ENCODE assay signal across 9 mouse cellular contexts in the genomic region with DNA sequence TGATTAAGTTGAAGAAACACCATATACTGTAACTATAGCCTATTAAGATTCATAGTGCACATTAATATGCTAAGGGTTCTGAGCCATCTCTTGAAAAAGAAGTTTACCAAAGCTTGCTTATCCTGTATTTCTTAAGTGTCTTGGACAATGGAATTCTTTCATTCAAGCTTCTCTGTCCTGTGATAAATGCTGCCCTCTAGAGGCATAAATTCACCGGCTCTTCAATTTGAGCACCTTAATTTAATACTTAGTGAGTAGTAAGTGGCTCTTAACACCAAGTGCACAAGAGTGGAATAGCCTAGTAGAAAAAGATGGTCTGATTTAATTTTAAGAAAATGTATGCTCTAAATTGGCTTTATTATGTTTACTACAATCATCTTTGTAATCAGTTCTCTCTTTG. TPM values are rescaled to one million over a fixed set of nuclear protein-coding genes. Genes with fewer than 3 reads are reported as not detected.
DNase-seq lines count a peak whose midpoint lies in the region; ATAC-seq and TF ChIP-seq lines count a peak whose summit lies in the region.
"Had no signal": no experiment of that assay in that cellular context is flagged by ENCODE, and none has a peak within 500 bp of the region (broad histone marks: within the 10 kb centered on the region; RNA-seq: fewer than 3 reads in every experiment).

No protein-coding gene starts in this region.

- DNase-seq in testis, postnatal 10 days (ENCODE audit: low spot score): peak; percentile 48
- DNase-seq in testis, postnatal 14 days (ENCODE audit: low spot score): no peak
- DNase-seq in cerebellum, adult 9-11 months: peak; percentile 24
- DNase-seq in hindlimb bud, embryonic 11.5 days (ENCODE audit: extremely low spot score, low read depth, low spot score): peak; percentile 24
- DNase-seq in liver, postnatal 0 days: peak; percentile 32
- DNase-seq in stomach, postnatal 0 days (ENCODE audit: low spot score): peak; percentile 42

- H3K9me3 ChIP-seq in forebrain, embryonic 12.5 days: no peaks in the 10 kb centered on the region
- no peaks in the 10 kb centered on the region for H3K9me3 ChIP-seq in forebrain, embryonic 16.5 days (ENCODE audit: control insufficient read depth, low read length)
- H3K9me3 ChIP-seq in liver, postnatal 0 days (ENCODE audit: low read length): no peaks in the 10 kb centered on the region
- no peaks in the 10 kb centered on the region for H3K9me3 ChIP-seq in stomach, postnatal 0 days (ENCODE audit: control insufficient read depth, low read length)
- H3K9me3 ChIP-seq: heart, embryonic 15.5 days had no signal

- 0 out of 2 replicates have a peak, but pooled peaks have one; percentile 14 for ATAC-seq in forebrain, embryonic 12.5 days (ENCODE audit: low FRiP score)
- ATAC-seq in forebrain, embryonic 16.5 days: no peak
- ATAC-seq in liver, postnatal 0 days: no peak
- ATAC-seq in stomach, postnatal 0 days (ENCODE audit: low FRiP score, low TSS enrichment): no peak

- H3K4me1 ChIP-seq in forebrain, embryonic 12.5 days: peaks cover 4% of the 10 kb centered on the region; the same call in 1 of the 2 replicates
- H3K4me1 ChIP-seq in forebrain, embryonic 16.5 days (replicated peaks; ENCODE audit: control insufficient read depth, insufficient read depth, low read length): no peaks in the 10 kb centered on the region
- H3K4me1 ChIP-seq in liver, postnatal 0 days (ENCODE audit: insufficient read depth): peaks cover 1% of the 10 kb centered on the region; the same call in 1 of the 2 replicates
- H3K4me1 ChIP-seq in stomach, postnatal 0 days (replicated peaks; ENCODE audit: control insufficient read depth, insufficient read depth): no peaks in the 10 kb centered on the region

- no peak overlapping the region for H3K9ac ChIP-seq in forebrain, embryonic 12.5 days
- H3K9ac ChIP-seq in forebrain, embryonic 16.5 days (replicated peaks; ENCODE audit: low read depth, low read length): no peak overlapping the region
- no peak overlapping the region for H3K9ac ChIP-seq in liver, postnatal 0 days (replicated peaks)
- no peak overlapping the region for H3K9ac ChIP-seq in stomach, postnatal 0 days (ENCODE audit: low read length)
- H3K9ac ChIP-seq: heart, embryonic 15.5 days had no signal

- WGBS in forebrain, embryonic 12.5 days: 44% methylated on average over 1 of the region's 1 CpGs
- WGBS in forebrain, embryonic 16.5 days: 28% methylated on average over 1 of the region's 1 CpGs
- 42% methylated on average over 1 of the region's 1 CpGs for WGBS in liver, postnatal 0 days (ENCODE audit: insufficient replicate concordance)
- WGBS in stomach, postnatal 0 days: 29% methylated on average over 1 of the region's 1 CpGs

- TF ChIP-seq CTCF in liver, postnatal 0 days (IDR thresholded peaks at IDR 0.05; ENCODE audit: low read depth): peak; percentile 79
- peak; percentile 87 for TF ChIP-seq CTCF in stomach, postnatal 0 days (IDR thresholded peaks at IDR 0.05; ENCODE audit: low read depth)

- no peak overlapping the region for H3K4me3 ChIP-seq in forebrain, embryonic 12.5 days (replicated peaks)
- H3K4me3 ChIP-seq in forebrain, embryonic 16.5 days (replicated peaks; ENCODE audit: low read length): no peak overlapping the region
- H3K4me3 ChIP-seq in liver, postnatal 0 days (ENCODE audit: low read depth, low read length): no peak overlapping the region
- H3K4me3 ChIP-seq in stomach, postnatal 0 days (ENCODE audit: low read depth, low read length): no peak overlapping the region
- H3K4me3 ChIP-seq: heart, embryonic 15.5 days had no signal

- H3K36me3 ChIP-seq in forebrain, embryonic 12.5 days (replicated peaks): no peaks in the 10 kb centered on the region
- H3K36me3 ChIP-seq in forebrain, embryonic 16.5 days (ENCODE audit: control insufficient read depth, insufficient read depth): no peaks in the 10 kb centered on the region
- H3K36me3 ChIP-seq in liver, postnatal 0 days (replicated peaks; ENCODE audit: insufficient read depth, low read length): no peaks in the 10 kb centered on the region
- no peaks in the 10 kb centered on the region for H3K36me3 ChIP-seq in stomach, postnatal 0 days (ENCODE audit: control insufficient read depth, insufficient read depth, low read length)
- H3K36me3 ChIP-seq: heart, embryonic 15.5 days had no signal

- no peak overlapping the region for H3K4me2 ChIP-seq in forebrain, embryonic 12.5 days
- H3K4me2 ChIP-seq in forebrain, embryonic 16.5 days (ENCODE audit: low read length): no peak overlapping the region
- H3K4me2 ChIP-seq in liver, postnatal 0 days (ENCODE audit: low read depth, low read length): no peak overlapping the region
- H3K4me2 ChIP-seq in stomach, postnatal 0 days (replicated peaks; ENCODE audit: low read depth): no peak overlapping the region
- H3K4me2 ChIP-seq: heart, embryonic 15.5 days had no signal

- no peak for TF ChIP-seq EP300 in liver, postnatal 0 days (IDR thresholded peaks at IDR 0.05; ENCODE audit: low read depth)
- no peak for TF ChIP-seq EP300 in stomach, postnatal 0 days (optimal IDR thresholded peaks at IDR 0.05)

- no peak overlapping the region for H3K27ac ChIP-seq in forebrain, embryonic 12.5 days
- H3K27ac ChIP-seq in forebrain, embryonic 16.5 days (ENCODE audit: low read length): no peak overlapping the region
- no peak overlapping the region for H3K27ac ChIP-seq in liver, postnatal 0 days (ENCODE audit: low read depth)
- H3K27ac ChIP-seq in stomach, postnatal 0 days (replicated peaks): no peak overlapping the region
- H3K27ac ChIP-seq: heart, embryonic 15.5 days had no signal

- H3K27me3 ChIP-seq in forebrain, embryonic 12.5 days: no peaks in the 10 kb centered on the region
- H3K27me3 ChIP-seq in forebrain, embryonic 16.5 days (replicated peaks; ENCODE audit: control insufficient read depth, insufficient read depth, low read length): no peaks in the 10 kb centered on the region
- no peaks in the 10 kb centered on the region for H3K27me3 ChIP-seq in liver, postnatal 0 days (ENCODE audit: insufficient read depth, low read length)
- H3K27me3 ChIP-seq in stomach, postnatal 0 days (ENCODE audit: control insufficient read depth, insufficient read depth, low read length): no peaks in the 10 kb centered on the region
- H3K27me3 ChIP-seq: heart, embryonic 15.5 days had no signal

RNA-seq across cellular contexts. Expression of a gene that starts 28.5 kb away (rescaled TPM):
- 26.0 and 29.5 TPM in 2 replicates for polyA plus RNA-seq in forebrain, embryonic 12.5 days (2016; fragmentation: Nextera tagmentation; extraction: Ambion mirVana)
- polyA plus RNA-seq in forebrain, embryonic 16.5 days (2015; fragmentation: Nextera tagmentation; extraction: Ambion mirVana): 35.7 and 41.4 TPM in 2 replicates
- polyA plus RNA-seq in liver, postnatal 0 days (2015; fragmentation: Nextera tagmentation; extraction: Ambion mirVana): 2.4 and 2.8 TPM in 2 replicates
- polyA plus RNA-seq in stomach, postnatal 0 days (2015; fragmentation: Nextera tagmentation; extraction: Ambion mirVana): 6.7 and 7.4 TPM in 2 replicates
